Mouse (Mus musculus): ENCODE results near the gene Gm3264.
"Not testable (repeated sequence)": the region's sequence is repeated elsewhere in the genome, so short reads cannot be mapped to it uniquely, and the experiment has no call there.

Gm3264 gene

GRCm38 (mm10) chr14:4855299-4855980 lies at the start of gene Gm3264:
Gene Gm3264, plus strand, starts transcription at chr14:4855576.
- in situ Hi-C loops (cut with MboI; ENCODE audit: unreplicated experiment in 2 of 2), result not testable (repeated sequence)

DNA sequence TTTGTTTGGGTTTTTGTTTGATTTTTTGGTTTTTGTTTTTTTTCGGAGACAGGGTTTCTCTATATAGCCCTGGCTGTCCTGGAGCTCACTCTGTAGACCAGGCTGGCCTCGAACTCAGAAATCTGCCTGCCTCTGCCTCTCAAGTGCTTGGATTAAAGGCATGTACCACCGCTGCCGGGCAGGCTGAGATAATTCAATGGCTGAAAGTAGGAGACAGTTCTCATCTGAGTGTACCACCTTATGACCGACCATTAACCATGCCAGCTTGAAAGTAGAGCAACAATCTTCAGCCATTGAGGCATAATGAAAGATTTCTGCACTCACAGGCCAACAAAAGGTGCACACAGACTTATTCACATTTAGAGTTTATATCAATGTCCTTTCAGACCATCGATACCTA lies 49.0 kb upstream of the Gm3264 start:
- in situ Hi-C loops (cut with MboI; ENCODE audit: unreplicated experiment in 2 of 2), result not testable (repeated sequence)

DNA sequence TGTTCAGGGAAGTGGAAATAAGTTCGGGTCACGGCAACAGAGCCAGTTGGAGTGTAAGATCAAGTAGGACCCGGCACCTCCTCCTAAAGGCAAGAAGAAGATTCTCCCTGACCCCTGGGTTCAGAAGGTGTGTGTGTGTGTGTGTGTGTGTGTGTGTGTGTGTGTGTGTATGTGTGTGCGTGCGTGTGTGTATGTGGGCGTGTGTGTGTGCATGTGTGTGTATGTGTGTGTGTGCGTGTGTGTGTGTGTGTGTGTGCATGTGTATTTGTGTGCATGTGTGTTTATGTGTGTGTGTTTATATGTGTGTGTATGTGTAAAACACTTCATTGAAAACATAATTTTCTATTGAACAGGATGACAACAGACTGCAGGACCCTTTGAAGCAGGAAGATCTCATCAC lies 33.4 kb upstream of the Gm3264 start:
- in situ Hi-C loops (cut with MboI; ENCODE audit: unreplicated experiment in 2 of 2), result not testable (repeated sequence)

- in situ Hi-C loops (cut with MboI; ENCODE audit: unreplicated experiment in 2 of 2), result not testable (repeated sequence)
Observed at GRCm38 (mm10) chr14:4837806-4838205, 17.6 kb upstream of the Gm3264 start, which contains the start of gene Gm3269. Gene Gm3269, plus strand, starts transcription at chr14:4838106.

DNA sequence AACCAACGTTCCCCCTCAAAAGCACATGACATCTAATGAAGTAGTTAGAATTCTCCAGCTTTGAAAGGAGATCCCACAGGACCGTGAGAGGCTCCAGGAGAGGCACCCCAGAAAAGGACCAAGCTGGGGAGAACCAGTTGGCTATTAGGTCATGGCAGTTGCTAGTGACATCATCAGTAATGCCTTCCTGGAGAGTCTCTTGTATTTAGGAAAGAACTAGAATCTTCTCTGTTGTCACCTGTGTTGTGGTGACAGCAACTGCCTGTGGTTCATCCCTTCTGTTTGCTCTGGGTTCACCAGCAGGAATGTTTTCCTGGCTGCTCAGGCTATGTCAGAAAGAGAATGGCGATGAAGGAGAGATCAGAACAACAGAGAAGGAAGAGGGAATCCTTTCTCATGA lies 36.7 kb downstream of the Gm3264 start, which contains the start of gene Gm3278:
TSS of gene Gm3278 (plus strand) at position 301 of the 400 bp plus-strand sequence.
- in situ Hi-C loops (cut with MboI; ENCODE audit: unreplicated experiment in 2 of 2), result not testable (repeated sequence)
